Mouse (Mus musculus) hindbrain, embryonic 10.5 days (tissue): Measurements from ENCODE around the gene C2cd3. TPM values are rescaled to one million over a fixed set of nuclear protein-coding genes. Genes with fewer than 3 reads are reported as not detected.
A peak's percentile ranks its signal among the peaks of the same experiment; 100 is the strongest.

Experiments used
- DNase-seq: peaks from one replicate; pipeline ENCODE4 v3.0.0-alpha.2; 2017; ENCODE audit warnings: low spot score
- H3K27ac ChIP-seq: fragments of 300-500 bp; sonication (generic); 2 replicates; pipeline ENCODE4 v1.5.1; 2016; ENCODE audit warnings: mild to moderate bottlenecking, moderate library complexity
- H3K27me3 ChIP-seq: fragments of 300-500 bp; sonication (generic); 2 replicates; pipeline ENCODE4 v1.6.1; 2016; ENCODE audit warnings: mild to moderate bottlenecking; ENCODE audit not compliant: poor library complexity, insufficient read depth, severe bottlenecking
- H3K36me3 ChIP-seq: fragments of 300-500 bp; sonication (generic); 2 replicates; pipeline ENCODE4 v1.6.1; 2016; ENCODE audit warnings: mild to moderate bottlenecking, moderate library complexity
- H3K4me1 ChIP-seq: fragments of 300-500 bp; sonication (generic); replicated peaks from 2 replicates; pipeline ENCODE4 v1.6.1; 2016; ENCODE audit warnings: mild to moderate bottlenecking
- H3K4me3 ChIP-seq: fragments of 300-500 bp; sonication (generic); 2 replicates; pipeline ENCODE4 v1.5.1; 2016; ENCODE audit warnings: mild to moderate bottlenecking, moderate library complexity
- H3K9me3 ChIP-seq: fragments of 300-500 bp; sonication (generic); 2 replicates; pipeline ENCODE4 v1.6.1; 2016; ENCODE audit warnings: mild to moderate bottlenecking, moderate library complexity
- WGBS: fragments of 180-500 bp; shearing (Covaris S2); methylation state at CpG from one replicate; pipeline ENCODE4 v1.1.7; 2016; 5-methylcytosine and 5-hydroxymethylcytosine counted together
- polyA plus RNA-seq: library from polyadenylated mRNA; unstranded; fragments of >200 nt; fragmentation: Nextera tagmentation; extraction: Ambion mirVana; gene quantifications from 2 replicates; pipeline ENCODE4 v1.2.1, GENCODE M21; 2016

The C2cd3 gene
- polyA plus RNA-seq, 1 experiment from 2014 or later: 34.7 TPM

- H3K4me3 ChIP-seq: no peak overlapping the region
- H3K4me1 ChIP-seq: no peaks in the 10 kb centered on the region
- H3K9me3 ChIP-seq: no peaks in the 10 kb centered on the region
- WGBS: 84% methylated on average over 4 of the region's 4 CpGs
- no peak for DNase-seq
- H3K27me3 ChIP-seq: no peaks in the 10 kb centered on the region
- H3K27ac ChIP-seq: peak overlapping the region; percentile 72
- H3K36me3 ChIP-seq: peaks cover 98% of the 10 kb centered on the region
Observed at GRCm38 (mm10) chr7:100465248-100465647, 93.2 kb downstream of the C2cd3 start.

GRCm38 (mm10) chr7:100465656-100466309, 93.8 kb downstream of the C2cd3 start:
- 0 out of 2 replicates have a peak overlapping the region, but pooled peaks have one; percentile 12 for H3K4me3 ChIP-seq
- no peaks in the 10 kb centered on the region for H3K4me1 ChIP-seq
- H3K27ac ChIP-seq: peak overlapping the region; percentile 72
- DNase-seq: no peak
- peaks cover 98% of the 10 kb centered on the region for H3K36me3 ChIP-seq
- no peaks in the 10 kb centered on the region for H3K9me3 ChIP-seq
- 76% methylated on average over 5 of the region's 5 CpGs for WGBS
- H3K27me3 ChIP-seq: no peaks in the 10 kb centered on the region

GRCm38 (mm10) chr7:100466781-100467510, 94.9 kb downstream of the C2cd3 start:
- Histone ChIP-seq H3K9me3 (no peaks in the 10 kb centered on the region), H3K4me1 (no peaks in the 10 kb centered on the region), H3K4me3 (no peak overlapping the region), H3K27ac (no peak overlapping the region), H3K36me3 (peaks cover 91% of the 10 kb centered on the region), H3K27me3 (no peaks in the 10 kb centered on the region)
- 93% methylated on average over 11 of the region's 11 CpGs for WGBS
- no peak for DNase-seq

GRCm38 (mm10) chr7:100468761-100469160, 96.7 kb downstream of the C2cd3 start:
- Histone ChIP-seq H3K27me3 (no peaks in the 10 kb centered on the region), H3K27ac (no peak overlapping the region), H3K4me1 (no peaks in the 10 kb centered on the region), H3K9me3 (no peaks in the 10 kb centered on the region), H3K36me3 (peaks cover 75% of the 10 kb centered on the region), H3K4me3 (no peak overlapping the region)
- WGBS: 88% methylated on average over 6 of the region's 6 CpGs
- no peak for DNase-seq

- 86% methylated on average over 1 of the region's 1 CpGs for WGBS
- Histone ChIP-seq H3K9me3 (no peaks in the 10 kb centered on the region), H3K36me3 (peaks cover 68% of the 10 kb centered on the region)
Observed at GRCm38 (mm10) chr7:100469502-100469901, 97.5 kb downstream of the C2cd3 start.

GRCm38 (mm10) chr7:100470796-100471406, 98.9 kb downstream of the C2cd3 start:
- H3K4me3 ChIP-seq: no peak overlapping the region
- H3K27ac ChIP-seq: no peak overlapping the region
- 92% methylated on average over 11 of the region's 11 CpGs for WGBS
- H3K27me3 ChIP-seq: no peaks in the 10 kb centered on the region
- no peaks in the 10 kb centered on the region for H3K9me3 ChIP-seq
- no peak for DNase-seq
- no peaks in the 10 kb centered on the region for H3K4me1 ChIP-seq
- H3K36me3 ChIP-seq: peaks cover 54% of the 10 kb centered on the region

More at GRCm38 (mm10) chr7:100469502-100469901, 97.5 kb downstream of the C2cd3 start:
- no peaks in the 10 kb centered on the region for H3K4me1 ChIP-seq
- no peak for DNase-seq
- H3K4me3 ChIP-seq: no peak overlapping the region
- H3K27ac ChIP-seq: no peak overlapping the region
- no peaks in the 10 kb centered on the region for H3K27me3 ChIP-seq

- Histone ChIP-seq H3K4me1 (no peaks in the 10 kb centered on the region), H3K27ac (no peak overlapping the region), H3K9me3 (no peaks in the 10 kb centered on the region), H3K36me3 (peaks cover 49% of the 10 kb centered on the region), H3K4me3 (no peak overlapping the region), H3K27me3 (no peaks in the 10 kb centered on the region)
- WGBS: 96% methylated on average over 1 of the region's 1 CpGs
- no peak for DNase-seq
Observed at GRCm38 (mm10) chr7:100471407-100471797, 99.4 kb downstream of the C2cd3 start.

- Histone ChIP-seq H3K4me3 (no peak within 1 kb of the TSS), H3K4me1 (no peaks in the 10 kb centered on the region), H3K27me3 (no peaks in the 10 kb centered on the region), H3K27ac (no peak within 1 kb of the TSS), H3K9me3 (no peaks in the 10 kb centered on the region), H3K36me3 (peaks cover 35% of the 10 kb centered on the region)
- DNase-seq: no peak
- 83% methylated on average over 6 of the region's 6 CpGs for WGBS
Observed at GRCm38 (mm10) chr7:100472777-100473176, 100.7 kb downstream of the C2cd3 start, which contains the start of gene Ucp3. Gene Ucp3, plus strand, starts transcription at chr7:100472990.

- DNase-seq: no peak
- 86% methylated on average over 9 of the region's 9 CpGs for WGBS
- Histone ChIP-seq H3K27me3 (no peaks in the 10 kb centered on the region), H3K27ac (no peak overlapping the region), H3K9me3 (no peaks in the 10 kb centered on the region), H3K4me3 (no peak overlapping the region), H3K4me1 (no peaks in the 10 kb centered on the region; the same call in 1 of the 2 replicates), H3K36me3 (peaks cover 23% of the 10 kb centered on the region)
Observed at GRCm38 (mm10) chr7:100473846-100474454, 101.9 kb downstream of the C2cd3 start.

- WGBS: 38% methylated on average over 1 of the region's 1 CpGs
Observed at GRCm38 (mm10) chr7:100474680-100475079, 102.6 kb downstream of the C2cd3 start.

GRCm38 (mm10) chr7:100479100-100479822, 107.2 kb downstream of the C2cd3 start:
- Histone ChIP-seq H3K9me3 (no peaks in the 10 kb centered on the region), H3K27ac (peak overlapping the region; percentile 3; the same call in 1 of the 2 replicates), H3K27me3 (no peaks in the 10 kb centered on the region), H3K4me3 (no peak overlapping the region), H3K4me1 (peaks cover 8% of the 10 kb centered on the region; the same call in 1 of the 2 replicates), H3K36me3 (no peaks in the 10 kb centered on the region)
- WGBS: 86% methylated on average over 20 of the region's 20 CpGs
- DNase-seq: no peak

More at GRCm38 (mm10) chr7:100474680-100475079, 102.6 kb downstream of the C2cd3 start:
- H3K4me1 ChIP-seq: peaks cover under 1% of the 10 kb centered on the region; the same call in 1 of the 2 replicates
- H3K9me3 ChIP-seq: no peaks in the 10 kb centered on the region
- peak overlapping the region; percentile 26; the same call in 1 of the 2 replicates for H3K27ac ChIP-seq
- H3K4me3 ChIP-seq: no peak overlapping the region
- peaks cover 16% of the 10 kb centered on the region for H3K36me3 ChIP-seq
- DNase-seq: no peak
- H3K27me3 ChIP-seq: no peaks in the 10 kb centered on the region

GRCm38 (mm10) chr7:100479823-100480164, 107.8 kb downstream of the C2cd3 start:
- WGBS: 73% methylated on average over 15 of the region's 15 CpGs
- H3K36me3 ChIP-seq: no peaks in the 10 kb centered on the region
- H3K9me3 ChIP-seq: no peaks in the 10 kb centered on the region
- no peaks in the 10 kb centered on the region for H3K27me3 ChIP-seq
- H3K4me1 ChIP-seq: peaks cover 11% of the 10 kb centered on the region; the same call in 1 of the 2 replicates
- no peak overlapping the region for H3K4me3 ChIP-seq
- no peak for DNase-seq
- peak overlapping the region; percentile 45; the same call in 1 of the 2 replicates for H3K27ac ChIP-seq
